Mouse (Mus musculus) lung, embryonic 16.5 days (tissue): ENCODE data around the gene Tmprss9. TPM values are rescaled to one million over a fixed set of nuclear protein-coding genes. Genes with fewer than 3 reads are reported as not detected.
A peak's percentile ranks its signal among the peaks of the same experiment; 100 is the strongest.
"Not testable (repeated sequence)": the region's sequence is repeated elsewhere in the genome, so short reads cannot be mapped to it uniquely, and the experiment has no call there.

Experiments
- ATAC-seq: fragments of 200-750 bp; cut with Nextera tagmentation; 2 replicates; pipeline ENCODE4 v1.8.0; 2017; ENCODE audit warnings: low read depth, mild to moderate bottlenecking, moderate library complexity
- H3K27ac ChIP-seq: fragments of 300-500 bp; sonication (generic); 2 replicates; pipeline ENCODE4 v1.5.1; 2014; ENCODE audit warnings: mild to moderate bottlenecking, control low read depth, low read length
- H3K27me3 ChIP-seq: fragments of 300-500 bp; sonication (generic); 2 replicates; pipeline ENCODE4 v1.6.1; 2014; ENCODE audit warnings: low read depth, low read length, mixed read lengths; ENCODE audit not compliant: control insufficient read depth, insufficient read depth
- H3K36me3 ChIP-seq: fragments of 300-500 bp; sonication (generic); 2 replicates; pipeline ENCODE4 v1.6.1; 2014; ENCODE audit warnings: low read length; ENCODE audit not compliant: control insufficient read depth, insufficient read depth
- H3K4me1 ChIP-seq: fragments of 300-500 bp; sonication (generic); replicated peaks from 2 replicates; pipeline ENCODE4 v1.6.1; 2014; ENCODE audit warnings: low read length, mixed read lengths; ENCODE audit not compliant: control insufficient read depth, insufficient read depth
- H3K4me2 ChIP-seq: fragments of 300-500 bp; sonication (generic); 2 replicates; pipeline ENCODE4 v1.6.1; 2014; ENCODE audit warnings: low read depth, low read length, control low read depth
- H3K4me3 ChIP-seq: fragments of 300-500 bp; sonication (generic); 2 replicates; pipeline ENCODE4 v1.5.1; 2014; ENCODE audit warnings: mild to moderate bottlenecking, low read length, control low read depth
- H3K9ac ChIP-seq: fragments of 300-500 bp; sonication (generic); 2 replicates; pipeline ENCODE4 v1.6.1; 2014; ENCODE audit warnings: low read length, control low read depth
- H3K9me3 ChIP-seq: fragments of 300-500 bp; sonication (generic); 2 replicates; pipeline ENCODE4 v1.6.1; 2016; ENCODE audit warnings: low read length; ENCODE audit not compliant: control insufficient read depth
- WGBS: fragments of 180-500 bp; shearing (Covaris S2); extraction: QIAGEN DNeasy Blood & Tissue Kit; methylation state at CpG from one replicate; pipeline ENCODE4 v1.1.7; 2014; 5-methylcytosine and 5-hydroxymethylcytosine counted together
- polyA plus RNA-seq: library from polyadenylated mRNA; unstranded; fragments of >200 nt; fragmentation: Nextera tagmentation; extraction: Ambion mirVana; gene quantifications from 2 replicates; pipeline ENCODE4 v1.2.1, GENCODE M21; 2015

Gene Tmprss9
- polyA plus RNA-seq, 1 experiment from 2014 or later = not detected

- Histone ChIP-seq H3K4me2 (peak overlapping the region; percentile 96), H3K36me3 (peaks cover 7% of the 10 kb centered on the region), H3K4me1 (peaks cover 17% of the 10 kb centered on the region), H3K9me3 (no peaks in the 10 kb centered on the region), H3K27me3 (no peaks in the 10 kb centered on the region), H3K4me3 (peak overlapping the region; percentile 73), H3K9ac (peak overlapping the region; percentile 91), H3K27ac (no peak overlapping the region)
- WGBS = 61% methylated on average over 10 of the region's 10 CpGs
- no peak for ATAC-seq
Measured at GRCm38 (mm10) chr10:80827870-80828420, 43.7 kb upstream of the Tmprss9 start.

GRCm38 (mm10) chr10:80828587-80828986 is 43.1 kb upstream of the Tmprss9 start:
- not testable (repeated sequence) for ATAC-seq, H3K9ac ChIP-seq, H3K36me3 ChIP-seq, H3K27ac ChIP-seq, H3K9me3 ChIP-seq, H3K4me3 ChIP-seq, H3K27me3 ChIP-seq
- peak overlapping the region; percentile 96; the same call in 1 of the 2 replicates for H3K4me2 ChIP-seq
- 72% methylated on average over 7 of the region's 9 CpGs for WGBS
- peaks cover 17% of the 10 kb centered on the region for H3K4me1 ChIP-seq

- H3K27ac ChIP-seq = no peak overlapping the region
- no peak for ATAC-seq
- H3K4me1 ChIP-seq = peaks cover 17% of the 10 kb centered on the region
- WGBS = 58% methylated on average over 1 of the region's 1 CpGs
- H3K9me3 ChIP-seq = 0 out of 2 replicates have a peak, but pooled peaks cover 4% of the 10 kb centered on the region
- H3K4me2 ChIP-seq = no peak overlapping the region
- H3K4me3 ChIP-seq = no peak overlapping the region
- H3K36me3 ChIP-seq = peaks cover 7% of the 10 kb centered on the region
- H3K9ac ChIP-seq = no peak overlapping the region
- H3K27me3 ChIP-seq = peaks cover 15% of the 10 kb centered on the region
Measured at GRCm38 (mm10) chr10:80829359-80830278, 42.0 kb upstream of the Tmprss9 start.

- no peak overlapping the region for H3K4me3 ChIP-seq
- no peak overlapping the region for H3K9ac ChIP-seq
- peaks cover 7% of the 10 kb centered on the region for H3K36me3 ChIP-seq
- ATAC-seq = no peak
- H3K27ac ChIP-seq = no peak overlapping the region
- WGBS = 3% methylated on average over 9 of the region's 9 CpGs
- H3K4me2 ChIP-seq = no peak overlapping the region
- peaks cover 17% of the 10 kb centered on the region for H3K4me1 ChIP-seq
- H3K27me3 ChIP-seq = peaks cover 30% of the 10 kb centered on the region
- H3K9me3 ChIP-seq = 0 out of 2 replicates have a peak, but pooled peaks cover 4% of the 10 kb centered on the region
Measured at GRCm38 (mm10) chr10:80831136-80831535, 40.5 kb upstream of the Tmprss9 start.

- ATAC-seq = no peak
Measured at GRCm38 (mm10) chr10:80832818-80833217, 38.8 kb upstream of the Tmprss9 start.

GRCm38 (mm10) chr10:80835617-80836016 is 36.0 kb upstream of the Tmprss9 start:
- Histone ChIP-seq H3K9me3 (0 out of 2 replicates have a peak, but pooled peaks cover 4% of the 10 kb centered on the region), H3K4me3 (no peak overlapping the region), H3K9ac (no peak overlapping the region), H3K4me2 (no peak overlapping the region), H3K27me3 (peaks cover 40% of the 10 kb centered on the region), H3K36me3 (no peaks in the 10 kb centered on the region), H3K4me1 (peaks cover 6% of the 10 kb centered on the region), H3K27ac (no peak overlapping the region)
- 45% methylated on average over 28 of the region's 30 CpGs for WGBS
- no peak for ATAC-seq

More at GRCm38 (mm10) chr10:80832818-80833217, 38.8 kb upstream of the Tmprss9 start:
- peaks cover 12% of the 10 kb centered on the region for H3K4me1 ChIP-seq
- H3K9ac ChIP-seq = no peak overlapping the region
- no peak overlapping the region for H3K27ac ChIP-seq
- H3K27me3 ChIP-seq = peaks cover 40% of the 10 kb centered on the region
- H3K4me2 ChIP-seq = no peak overlapping the region
- H3K9me3 ChIP-seq = 0 out of 2 replicates have a peak, but pooled peaks cover 4% of the 10 kb centered on the region
- WGBS = 69% methylated on average over 7 of the region's 7 CpGs
- H3K4me3 ChIP-seq = no peak overlapping the region
- peaks cover 7% of the 10 kb centered on the region for H3K36me3 ChIP-seq

GRCm38 (mm10) chr10:80836949-80837379 is 34.7 kb upstream of the Tmprss9 start:
- H3K27ac ChIP-seq = no peak overlapping the region
- 30% methylated on average over 7 of the region's 7 CpGs for WGBS

GRCm38 (mm10) chr10:80837827-80838226 is 33.8 kb upstream of the Tmprss9 start:
- Histone ChIP-seq H3K9me3 (0 out of 2 replicates have a peak, but pooled peaks cover 4% of the 10 kb centered on the region), H3K9ac (no peak overlapping the region), H3K27ac (no peak overlapping the region), H3K4me3 (no peak overlapping the region), H3K4me1 (no peaks in the 10 kb centered on the region), H3K27me3 (peaks cover 50% of the 10 kb centered on the region), H3K4me2 (no peak overlapping the region), H3K36me3 (no peaks in the 10 kb centered on the region)
- no peak for ATAC-seq
- 8% methylated on average over 2 of the region's 2 CpGs for WGBS

More at GRCm38 (mm10) chr10:80836949-80837379, 34.7 kb upstream of the Tmprss9 start:
- H3K36me3 ChIP-seq = no peaks in the 10 kb centered on the region
- H3K4me2 ChIP-seq = no peak overlapping the region
- H3K27me3 ChIP-seq = peaks cover 43% of the 10 kb centered on the region
- H3K4me3 ChIP-seq = no peak overlapping the region
- no peaks in the 10 kb centered on the region for H3K4me1 ChIP-seq
- no peak overlapping the region for H3K9ac ChIP-seq
- no peak for ATAC-seq
- 0 out of 2 replicates have a peak, but pooled peaks cover 4% of the 10 kb centered on the region for H3K9me3 ChIP-seq

GRCm38 (mm10) chr10:80838346-80838912 is 33.2 kb upstream of the Tmprss9 start:
- no peak overlapping the region for H3K9ac ChIP-seq
- ATAC-seq = no peak
- no peaks in the 10 kb centered on the region for H3K36me3 ChIP-seq
- H3K27me3 ChIP-seq = peaks cover 52% of the 10 kb centered on the region
- H3K4me1 ChIP-seq = no peaks in the 10 kb centered on the region
- WGBS = 58% methylated on average over 2 of the region's 2 CpGs
- H3K4me2 ChIP-seq = no peak overlapping the region
- 0 out of 2 replicates have a peak, but pooled peaks cover 4% of the 10 kb centered on the region for H3K9me3 ChIP-seq
- no peak overlapping the region for H3K27ac ChIP-seq
- no peak overlapping the region for H3K4me3 ChIP-seq
